Mouse (Mus musculus): ENCODE results near the gene Ptprs.

The Ptprs gene

DNA sequence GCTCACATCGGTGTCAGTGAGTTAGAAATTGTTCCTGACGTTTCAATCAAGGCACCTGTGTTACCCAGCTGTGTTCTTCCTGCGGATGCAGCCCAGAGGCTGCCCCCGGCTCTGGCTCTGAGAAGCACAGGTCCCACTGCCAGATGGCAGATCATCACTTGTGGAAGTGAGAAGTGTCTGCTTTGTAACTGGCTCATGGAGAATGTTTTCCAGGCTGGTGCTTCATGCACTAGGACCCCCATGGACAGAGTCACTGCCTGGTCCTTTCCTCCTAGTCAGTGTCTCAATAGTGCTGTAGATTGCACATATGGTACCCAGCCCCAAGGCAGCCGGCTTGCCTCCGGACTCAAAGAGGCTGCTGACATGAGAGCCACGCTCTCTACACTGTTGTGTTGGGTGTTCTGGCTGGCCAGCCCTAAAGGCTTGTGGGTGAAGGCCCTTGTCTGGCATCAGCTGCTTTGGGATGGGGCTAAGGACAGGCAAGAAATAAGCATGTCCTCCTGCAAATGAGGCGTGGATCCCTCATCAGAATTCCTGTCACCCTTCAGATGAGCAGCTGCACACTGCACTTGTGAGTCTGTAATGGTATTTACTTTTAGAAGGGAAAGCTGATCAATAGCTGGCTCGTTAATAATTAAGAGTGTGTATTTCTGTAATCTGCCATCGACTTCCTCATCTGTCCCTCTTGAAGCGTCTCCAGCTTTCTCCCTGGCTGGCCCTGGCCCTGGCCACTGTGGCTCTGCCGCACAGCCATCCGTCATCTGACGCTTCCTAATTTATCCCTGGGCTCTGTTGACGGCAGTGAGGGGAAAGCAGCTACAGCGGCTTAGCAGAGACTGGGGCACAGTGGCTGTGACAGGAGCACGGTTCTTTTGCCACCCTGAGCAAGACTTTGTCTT is 102.9 kb downstream of the Ptprs start:
- DNase-seq, result no peak

DNA sequence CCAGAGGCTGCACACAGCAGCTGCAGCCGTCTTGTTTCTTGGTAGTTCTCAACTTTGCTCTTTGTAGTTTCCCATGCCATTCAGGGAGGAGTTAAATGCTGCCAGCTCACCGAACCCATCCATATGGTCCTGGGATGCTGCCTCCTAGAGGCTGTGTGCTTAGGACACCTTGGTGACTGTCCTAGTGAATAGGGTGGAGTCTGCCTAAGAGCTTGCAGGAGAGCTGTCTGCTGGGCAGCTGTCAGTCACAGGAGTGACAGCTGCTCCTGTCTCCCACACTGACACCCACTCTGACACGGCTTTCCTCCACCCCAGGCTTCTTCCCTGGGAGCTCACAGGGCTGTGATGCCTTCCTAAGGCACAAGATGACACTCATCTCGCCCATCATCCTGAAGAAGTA is 104.2 kb downstream of the Ptprs start:
- DNase-seq, result no peak

DNA sequence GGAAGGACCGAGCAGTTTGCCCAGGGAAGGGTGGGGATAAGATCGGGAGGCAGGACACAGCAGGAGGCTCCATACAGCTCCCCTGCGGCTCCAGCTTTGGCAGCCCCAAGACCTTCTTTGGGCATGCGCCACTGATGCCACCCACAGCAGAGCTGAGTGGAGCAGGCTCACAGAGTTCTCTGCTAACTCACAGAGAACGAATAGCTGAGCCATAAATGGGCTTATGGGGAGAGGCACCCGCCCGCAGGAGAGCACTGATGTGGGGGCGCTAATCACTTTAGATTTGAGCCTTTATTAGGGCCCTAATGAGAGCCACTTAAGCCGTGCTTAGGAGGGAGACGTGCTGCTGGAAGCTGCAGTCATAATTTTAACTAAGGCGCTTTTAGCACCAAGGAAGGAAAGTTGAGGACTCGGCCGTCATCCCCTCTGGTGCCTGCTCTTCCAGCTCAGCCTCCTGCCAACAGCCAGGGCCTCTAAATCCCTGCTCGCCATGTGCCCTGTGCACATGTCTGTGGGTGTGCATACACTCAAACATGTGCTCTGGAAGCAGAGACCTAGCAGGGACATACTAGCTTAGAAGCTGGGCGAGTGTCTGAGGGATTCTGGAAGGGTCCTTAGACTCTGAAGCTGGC is 105.1 kb downstream of the Ptprs start:
- DNase-seq, result no peak

DNA sequence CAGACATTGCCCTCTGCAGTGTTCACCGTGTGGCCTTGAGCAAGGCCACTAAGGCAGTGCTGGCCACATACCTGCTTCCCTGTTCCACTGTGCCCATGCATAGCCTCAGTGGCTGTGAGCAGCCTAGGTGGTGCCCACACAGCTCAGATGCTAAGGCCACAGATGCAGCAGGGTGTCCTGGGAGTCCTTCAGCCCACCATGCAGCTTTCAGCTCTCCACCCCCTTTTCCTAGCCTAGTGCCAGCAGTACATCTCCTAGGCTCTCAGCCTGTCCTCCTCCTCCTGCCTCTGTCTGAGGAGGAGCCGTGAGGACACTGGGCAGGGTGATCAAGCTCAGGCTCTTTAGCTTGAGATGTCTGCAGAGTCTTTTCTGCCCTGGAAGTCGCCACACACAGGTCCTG is 106.2 kb downstream of the Ptprs start:
- DNase-seq, result no peak

- DNase-seq, result no peak
Observed at GRCm38 (mm10) chr17:56368291-56368790, 107.9 kb downstream of the Ptprs start.

GRCm38 (mm10) chr17:56365791-56366673 is 110.3 kb downstream of the Ptprs start:
- DNase-seq, result no peak

Data from kidney, adult 18-20 months (tissue).